Mouse (Mus musculus) intestine, embryonic 16.5 days (tissue): ENCODE data around the gene Tssk3. TPM values are rescaled to one million over a fixed set of nuclear protein-coding genes. Genes with fewer than 3 reads are reported as not detected.
A peak's percentile ranks its signal among the peaks of the same experiment; 100 is the strongest.

ENCODE experiments used
- ATAC-seq: fragments of 200-750 bp; cut with Nextera tagmentation; 2 replicates; pipeline ENCODE4 v1.8.0; 2017; ENCODE audit warnings: moderate TSS enrichment, moderate library complexity
- H3K27ac ChIP-seq: fragments of 300-500 bp; sonication (generic); 2 replicates; pipeline ENCODE4 v1.5.1; 2014; ENCODE audit warnings: mild to moderate bottlenecking, low read length
- H3K27me3 ChIP-seq: fragments of 300-500 bp; sonication (generic); replicated peaks from 2 replicates; pipeline ENCODE4 v1.6.1; 2014; ENCODE audit warnings: low read length, control low read depth, mixed read lengths; ENCODE audit not compliant: control insufficient read depth, insufficient read depth
- H3K36me3 ChIP-seq: fragments of 300-500 bp; sonication (generic); 2 replicates; pipeline ENCODE4 v1.6.1; 2014; ENCODE audit warnings: low read length, control low read depth; ENCODE audit not compliant: control insufficient read depth, insufficient read depth
- H3K4me1 ChIP-seq: fragments of 300-500 bp; sonication (generic); 2 replicates; pipeline ENCODE4 v1.6.1; 2014; ENCODE audit warnings: low read length, control low read depth, mixed read lengths; ENCODE audit not compliant: control insufficient read depth, insufficient read depth
- H3K4me2 ChIP-seq: fragments of 300-500 bp; sonication (generic); 2 replicates; pipeline ENCODE4 v1.6.1; 2014; ENCODE audit warnings: low read depth, low read length, control low read depth
- H3K4me3 ChIP-seq: fragments of 300-500 bp; sonication (generic); 2 replicates; pipeline ENCODE4 v1.5.1; 2014; ENCODE audit warnings: mild to moderate bottlenecking, low read length
- H3K9ac ChIP-seq: fragments of 300-500 bp; sonication (generic); 2 replicates; pipeline ENCODE4 v1.6.1; 2014; ENCODE audit warnings: low read depth, low read length
- H3K9me3 ChIP-seq: fragments of 300-500 bp; sonication (generic); 2 replicates; pipeline ENCODE4 v1.6.1; 2016; ENCODE audit warnings: low read length, control low read depth; ENCODE audit not compliant: control insufficient read depth
- WGBS: fragments of 180-500 bp; shearing (Covaris S2); extraction: QIAGEN DNeasy Blood & Tissue Kit; methylation state at CpG from one replicate; pipeline ENCODE4 v1.1.7; 2014; 5-methylcytosine and 5-hydroxymethylcytosine counted together
- polyA plus RNA-seq: library from polyadenylated mRNA; unstranded; fragments of >200 nt; fragmentation: Nextera tagmentation; extraction: Ambion mirVana; gene quantifications from 2 replicates; pipeline ENCODE4 v1.2.1, GENCODE M21; 2015

The Tssk3 gene
- polyA plus RNA-seq, 1 experiment from 2014 or later: not detected

DNA sequence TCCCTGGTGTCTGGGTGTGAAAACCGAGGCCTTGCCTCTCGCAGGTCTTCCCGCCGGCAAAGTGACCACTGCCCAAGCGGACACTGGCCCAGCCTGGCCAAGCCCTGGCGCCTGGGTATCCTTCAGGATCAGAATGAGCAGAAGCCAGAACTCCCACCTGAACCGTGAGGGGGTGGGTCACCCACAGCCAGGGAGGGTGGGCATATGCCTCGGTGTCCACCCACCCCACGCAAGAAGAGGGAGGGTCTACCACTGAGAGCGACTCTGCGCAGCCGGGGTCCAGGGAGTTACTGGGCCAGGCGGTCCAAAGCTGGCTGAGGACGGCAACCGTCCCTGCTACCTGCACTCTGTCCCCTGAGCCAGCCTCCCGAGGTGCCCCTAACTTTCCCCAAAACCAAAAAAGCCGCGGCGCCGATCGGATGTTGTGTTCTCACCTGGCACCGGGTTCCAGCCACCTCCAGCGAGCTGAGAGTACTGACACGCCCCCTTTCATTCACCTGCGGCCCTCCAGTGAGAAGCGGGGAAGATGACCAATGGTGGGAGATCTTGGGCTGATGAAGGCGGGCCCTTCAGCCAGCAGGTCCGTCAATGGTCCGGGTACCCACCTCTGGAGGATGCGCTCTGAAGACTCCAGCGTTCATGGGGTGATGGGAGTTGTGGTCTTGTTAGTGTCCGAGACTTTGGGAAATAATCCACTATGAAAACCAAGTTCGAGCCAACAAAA lies 50.3 kb downstream of the Tssk3 start, which contains the start of gene Zbtb8b:
Zbtb8b (minus strand) TSS at position 514 of the 724 bp plus-strand sequence.
- Histone ChIP-seq H3K9ac (peak within 1 kb of the TSS; percentile 62), H3K27ac (no peak within 1 kb of the TSS), H3K4me2 (peak within 1 kb of the TSS; percentile 77), H3K9me3 (no peaks in the 10 kb centered on the region), H3K4me1 (0 out of 2 replicates have a peak, but pooled peaks cover 3% of the 10 kb centered on the region), H3K27me3 (peaks cover 6% of the 10 kb centered on the region; the same call in 1 of the 2 replicates), H3K4me3 (peak within 1 kb of the TSS; percentile 51), H3K36me3 (no peaks in the 10 kb centered on the region)
- 2% methylated on average over 33 of the region's 33 CpGs for WGBS
- ATAC-seq: peak; percentile 96

Other genes starting within 250 kb of the Tssk3 start
- gene C77080, start 229.6 kb downstream of the Tssk3 start, polyA plus RNA-seq: 6.5 and 7.5 TPM in 2 replicates
- gene Sync, start 203.4 kb downstream of the Tssk3 start, polyA plus RNA-seq: 1.1 and 1.3 TPM in 2 replicates
- gene Rbbp4, start 155.7 kb downstream of the Tssk3 start, polyA plus RNA-seq: 271 and 297 TPM in 2 replicates
- 64.2 and 66.9 TPM in 2 replicates for gene Zbtb8os, start 155.3 kb downstream of the Tssk3 start, polyA plus RNA-seq
- gene Zbtb8a, start 112.9 kb downstream of the Tssk3 start, polyA plus RNA-seq: 13.6 and 14.0 TPM in 2 replicates
- 1.1 and 1.2 TPM in 2 replicates for gene Zbtb8b, start 50.2 kb downstream of the Tssk3 start, polyA plus RNA-seq
- gene Bsdc1, start 29.4 kb downstream of the Tssk3 start, polyA plus RNA-seq: 24.5 and 24.7 TPM in 2 replicates
- gene Fam229a, start 168 bp upstream of the Tssk3 start, polyA plus RNA-seq: not detected in 2 replicates
- 289 and 312 TPM in 2 replicates for gene Marcksl1, start 22.6 kb upstream of the Tssk3 start, polyA plus RNA-seq
- 196 and 207 TPM in 2 replicates for gene Hdac1, start 51.7 kb upstream of the Tssk3 start, polyA plus RNA-seq
- gene Lck, start 82.6 kb upstream of the Tssk3 start, polyA plus RNA-seq: 6.1 and 7.9 TPM in 2 replicates
- gene Fam167b, start 87.5 kb upstream of the Tssk3 start, polyA plus RNA-seq: 2.3 and 2.4 TPM in 2 replicates
- gene Eif3i, start 109.6 kb upstream of the Tssk3 start, polyA plus RNA-seq: 255 and 274 TPM in 2 replicates
- gene Tmem234, start 109.6 kb upstream of the Tssk3 start, polyA plus RNA-seq: 180 and 186 TPM in 2 replicates
- 1.6 and 1.7 TPM in 2 replicates for gene Dcdc2b, start 123.2 kb upstream of the Tssk3 start, polyA plus RNA-seq
- gene Iqcc, start 128.1 kb upstream of the Tssk3 start, polyA plus RNA-seq: 24.3 and 31.2 TPM in 2 replicates
- 42.7 and 44.6 TPM in 2 replicates for gene Ccdc28b, start 132.9 kb upstream of the Tssk3 start, polyA plus RNA-seq
- gene Txlna, start 150.0 kb upstream of the Tssk3 start, polyA plus RNA-seq: 54.9 and 55.7 TPM in 2 replicates
- 14.4 and 15.2 TPM in 2 replicates for gene Kpna6, start 181.7 kb upstream of the Tssk3 start, polyA plus RNA-seq
- gene Tmem39b, start 205.8 kb upstream of the Tssk3 start, polyA plus RNA-seq: 9.2 and 10.6 TPM in 2 replicates